Mouse (Mus musculus) embryonic facial prominence, embryonic 14.5 days (tissue): ENCODE results near the gene Ivl. TPM values are rescaled to one million over a fixed set of nuclear protein-coding genes. Genes with fewer than 3 reads are reported as not detected.

Experiments
- ATAC-seq: fragments of 200-750 bp; cut with Nextera tagmentation; 2 replicates; pipeline ENCODE4 v1.8.0; 2017; ENCODE audit warnings: low read depth, moderate number of reproducible peaks, moderate TSS enrichment
- DNase-seq: peaks from one replicate; pipeline ENCODE4 v3.0.0-alpha.2; 2015; ENCODE audit warnings: low spot score
- H3K27ac ChIP-seq: fragments of 300-500 bp; sonication (generic); replicated peaks from 2 replicates; pipeline ENCODE4 v1.5.1; 2014; ENCODE audit warnings: low read depth, mild to moderate bottlenecking, low read length, moderate library complexity
- H3K27me3 ChIP-seq: fragments of 300-500 bp; sonication (generic); replicated peaks from 2 replicates; pipeline ENCODE4 v1.6.1; 2014; ENCODE audit warnings: low read length; ENCODE audit not compliant: control insufficient read depth, insufficient read depth
- H3K36me3 ChIP-seq: fragments of 300-500 bp; sonication (generic); 2 replicates; pipeline ENCODE4 v1.6.1; 2014; ENCODE audit warnings: low read length, mixed read lengths; ENCODE audit not compliant: control insufficient read depth, insufficient read depth
- H3K4me1 ChIP-seq: fragments of 300-500 bp; sonication (generic); 2 replicates; pipeline ENCODE4 v1.6.1; 2014; ENCODE audit warnings: antibody characterized with exemption, low read length; ENCODE audit not compliant: control insufficient read depth, insufficient read depth
- H3K4me2 ChIP-seq: fragments of 300-500 bp; sonication (generic); 2 replicates; pipeline ENCODE4 v1.6.1; 2014; ENCODE audit warnings: low read depth, mild to moderate bottlenecking, low read length, moderate library complexity, mixed read lengths
- H3K4me3 ChIP-seq: fragments of 300-500 bp; sonication (generic); 2 replicates; pipeline ENCODE4 v1.5.1; 2014; ENCODE audit warnings: low read depth, mild to moderate bottlenecking, low read length
- H3K9ac ChIP-seq: fragments of 300-500 bp; sonication (generic); 2 replicates; pipeline ENCODE4 v1.6.1; 2014; ENCODE audit warnings: low read depth, mild to moderate bottlenecking, low read length, moderate library complexity, mixed read lengths
- H3K9me3 ChIP-seq: fragments of 300-500 bp; sonication (generic); 2 replicates; pipeline ENCODE4 v1.6.1; 2016; ENCODE audit warnings: low read length; ENCODE audit not compliant: control insufficient read depth
- WGBS: fragments of 180-500 bp; shearing (Covaris S2); extraction: QIAGEN DNeasy Blood & Tissue Kit; methylation state at CpG from one replicate; pipeline ENCODE4 v1.1.7; 2014; 5-methylcytosine and 5-hydroxymethylcytosine counted together
- polyA plus RNA-seq: library from polyadenylated mRNA; unstranded; fragments of >200 nt; fragmentation: Nextera tagmentation; extraction: Ambion mirVana; gene quantifications from 2 replicates; pipeline ENCODE4 v1.2.1, GENCODE M21; 2014

Ivl gene
- polyA plus RNA-seq, 1 experiment from 2014 or later: 1.4 TPM

DNA sequence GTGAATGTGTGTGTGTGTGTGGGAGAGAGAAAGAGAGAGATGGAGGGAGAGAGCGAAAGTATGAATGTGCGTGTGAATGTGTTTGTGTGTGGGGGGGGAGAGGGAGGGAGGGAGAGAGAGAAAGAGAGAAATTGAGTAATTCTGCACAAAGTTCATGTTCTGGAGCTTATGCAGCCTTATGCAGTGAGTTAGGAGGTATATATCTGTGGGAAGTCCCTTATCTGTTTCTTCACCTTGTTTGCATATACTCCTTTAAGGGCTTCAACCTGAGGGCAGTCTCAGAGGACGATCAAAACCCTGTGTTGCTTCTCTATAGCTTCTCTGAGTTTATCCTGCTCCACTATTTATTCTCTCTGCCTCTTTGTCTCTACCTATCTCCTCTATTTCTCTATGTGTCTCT, 13.7 kb upstream of the Ivl start:
- ATAC-seq (no peak), DNase-seq (no peak)
- no peak overlapping the region for H3K9ac ChIP-seq
- no peaks in the 10 kb centered on the region for H3K36me3 ChIP-seq
- WGBS: 71% methylated on average over 3 of the region's 3 CpGs
- no peaks in the 10 kb centered on the region for H3K9me3 ChIP-seq
- H3K4me3 ChIP-seq: no peak overlapping the region
- no peak overlapping the region for H3K4me2 ChIP-seq
- H3K27ac ChIP-seq: no peak overlapping the region
- no peaks in the 10 kb centered on the region for H3K27me3 ChIP-seq
- no peaks in the 10 kb centered on the region for H3K4me1 ChIP-seq

DNA sequence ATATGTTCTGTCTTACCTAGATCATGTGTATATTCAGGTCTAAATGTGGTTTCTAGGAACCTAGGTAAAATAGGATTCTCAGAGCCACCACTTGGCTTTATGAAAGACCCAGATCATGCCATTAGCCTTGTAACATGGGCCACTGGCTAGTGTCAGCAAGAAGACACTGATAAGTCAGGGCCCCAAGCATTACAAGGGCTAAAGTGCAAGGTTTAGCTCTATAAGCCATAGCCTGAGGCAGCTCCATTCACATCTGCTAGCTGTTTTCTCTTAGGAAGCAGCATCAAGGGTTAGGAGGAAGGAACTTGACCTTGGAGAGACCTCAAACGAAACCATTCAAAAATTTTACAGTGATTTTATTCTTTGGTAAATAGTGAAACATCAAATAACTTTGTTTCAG, 11.5 kb upstream of the Ivl start:
- no peak overlapping the region for H3K9ac ChIP-seq
- no peaks in the 10 kb centered on the region for H3K9me3 ChIP-seq
- WGBS: 28% methylated on average over 1 of the region's 1 CpGs

DNA sequence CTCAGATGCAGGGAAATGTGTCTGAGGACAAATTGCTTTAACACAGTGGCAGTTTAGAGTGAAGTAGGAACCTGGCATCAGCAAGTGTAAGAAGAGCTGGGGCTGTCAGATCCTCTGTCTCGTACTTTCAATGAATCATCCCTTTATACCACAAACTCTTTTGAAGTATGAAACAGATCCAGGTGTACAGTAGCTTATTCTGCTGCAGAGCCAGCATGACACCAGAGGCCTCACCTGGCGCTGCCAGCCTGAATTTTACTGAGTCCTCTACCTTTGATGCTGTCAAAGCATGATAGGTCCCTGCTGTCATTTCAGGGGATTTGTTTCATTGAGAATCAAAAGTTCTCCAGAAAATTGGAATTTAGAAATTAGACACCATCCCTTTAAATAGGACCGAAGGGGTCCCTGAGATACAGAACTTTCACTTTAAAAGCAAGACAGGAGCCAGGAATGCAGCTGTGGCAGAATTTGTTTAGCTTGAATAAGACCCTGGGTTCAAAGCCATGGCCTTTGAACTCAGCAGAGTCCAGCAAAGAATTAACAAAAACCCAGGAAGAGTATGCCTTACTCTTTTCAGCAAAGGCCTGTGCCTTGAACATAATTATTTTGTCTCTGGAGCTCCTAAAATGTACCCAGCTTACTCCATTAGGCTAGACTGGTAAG, 9.8 kb upstream of the Ivl start:
- WGBS: 53% methylated on average over 3 of the region's 3 CpGs
- ATAC-seq: no peak
- H3K4me3 ChIP-seq: no peak overlapping the region

More for the DNA sequence above, 11.5 kb upstream of the Ivl start:
- no peak for DNase-seq
- Histone ChIP-seq H3K4me1 (no peaks in the 10 kb centered on the region), H3K27me3 (no peaks in the 10 kb centered on the region), H3K36me3 (no peaks in the 10 kb centered on the region), H3K27ac (no peak overlapping the region), H3K4me3 (no peak overlapping the region), H3K4me2 (no peak overlapping the region)
- no peak for ATAC-seq

DNA sequence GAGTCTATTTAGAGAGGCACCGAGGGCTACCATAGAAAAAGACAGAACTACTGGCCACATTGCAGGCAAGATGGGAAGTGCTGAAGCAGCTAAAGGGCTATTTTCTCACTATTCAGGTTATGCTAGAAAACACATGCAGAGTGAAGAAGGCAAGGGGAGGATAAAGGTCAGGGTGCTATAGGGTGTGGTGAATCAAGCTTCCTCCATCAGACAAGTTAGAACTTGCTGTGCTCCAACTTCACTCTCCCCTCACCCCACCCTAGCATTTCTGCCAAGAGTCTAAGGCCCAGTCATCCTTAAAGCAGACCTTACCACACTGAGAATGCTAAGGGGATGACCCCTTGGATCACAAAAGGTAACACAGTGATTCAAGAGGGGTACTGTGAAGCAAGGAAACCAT, 6.0 kb upstream of the Ivl start:
- no peak for DNase-seq
- Histone ChIP-seq H3K27ac (no peak overlapping the region), H3K4me1 (no peaks in the 10 kb centered on the region), H3K9me3 (no peaks in the 10 kb centered on the region), H3K27me3 (no peaks in the 10 kb centered on the region), H3K9ac (no peak overlapping the region), H3K36me3 (no peaks in the 10 kb centered on the region), H3K4me2 (no peak overlapping the region), H3K4me3 (no peak overlapping the region)
- no peak for ATAC-seq
- WGBS: 76% methylated on average over 1 of the region's 1 CpGs

More for the DNA sequence above, 9.8 kb upstream of the Ivl start:
- no peak overlapping the region for H3K27ac ChIP-seq
- H3K9me3 ChIP-seq: no peaks in the 10 kb centered on the region
- H3K4me1 ChIP-seq: no peaks in the 10 kb centered on the region
- H3K9ac ChIP-seq: no peak overlapping the region
- H3K27me3 ChIP-seq: no peaks in the 10 kb centered on the region
- DNase-seq: no peak
- H3K36me3 ChIP-seq: no peaks in the 10 kb centered on the region
- no peak overlapping the region for H3K4me2 ChIP-seq

DNA sequence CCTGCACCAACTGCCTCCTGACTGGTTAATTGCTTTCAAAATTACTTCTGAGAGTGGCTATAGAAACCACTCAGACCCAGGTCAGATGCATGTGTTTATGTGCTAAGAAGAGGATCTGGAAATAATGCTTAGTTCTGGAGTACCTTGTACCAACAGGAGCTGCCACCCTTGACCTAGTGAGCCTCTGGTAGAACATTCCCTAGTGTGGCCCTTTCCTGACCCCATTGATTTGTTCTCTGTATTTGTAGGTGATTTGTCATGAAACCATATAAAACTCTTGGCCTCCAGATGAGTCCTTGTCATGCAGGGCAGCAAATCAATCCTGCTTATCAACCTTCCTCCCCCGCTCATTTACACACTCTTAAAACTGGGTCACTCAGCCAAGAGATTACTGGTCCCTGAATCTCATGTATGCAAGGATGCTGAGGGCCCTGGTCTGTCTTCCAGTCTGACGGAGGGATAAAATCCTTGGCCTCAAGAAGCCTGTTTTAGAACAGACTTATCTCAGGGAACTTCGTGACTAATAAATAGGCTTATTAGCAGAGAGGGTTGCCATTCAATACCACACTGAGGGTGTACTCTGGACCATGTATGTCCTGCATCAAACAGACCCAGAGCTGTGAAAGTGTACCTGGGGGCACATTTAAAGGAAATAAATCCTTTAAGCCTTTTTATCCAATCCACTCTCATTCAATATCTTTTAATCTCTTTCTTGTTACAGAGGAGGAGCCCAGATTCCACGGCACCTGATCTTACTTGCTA, 5.3 kb upstream of the Ivl start:
- Histone ChIP-seq H3K36me3 (no peaks in the 10 kb centered on the region), H3K27me3 (no peaks in the 10 kb centered on the region), H3K4me2 (no peak overlapping the region), H3K9ac (no peak overlapping the region), H3K4me3 (no peak overlapping the region), H3K9me3 (no peaks in the 10 kb centered on the region), H3K27ac (no peak overlapping the region), H3K4me1 (no peaks in the 10 kb centered on the region)
- WGBS: 79% methylated on average over 4 of the region's 4 CpGs
- DNase-seq: no peak
- ATAC-seq: no peak

DNA sequence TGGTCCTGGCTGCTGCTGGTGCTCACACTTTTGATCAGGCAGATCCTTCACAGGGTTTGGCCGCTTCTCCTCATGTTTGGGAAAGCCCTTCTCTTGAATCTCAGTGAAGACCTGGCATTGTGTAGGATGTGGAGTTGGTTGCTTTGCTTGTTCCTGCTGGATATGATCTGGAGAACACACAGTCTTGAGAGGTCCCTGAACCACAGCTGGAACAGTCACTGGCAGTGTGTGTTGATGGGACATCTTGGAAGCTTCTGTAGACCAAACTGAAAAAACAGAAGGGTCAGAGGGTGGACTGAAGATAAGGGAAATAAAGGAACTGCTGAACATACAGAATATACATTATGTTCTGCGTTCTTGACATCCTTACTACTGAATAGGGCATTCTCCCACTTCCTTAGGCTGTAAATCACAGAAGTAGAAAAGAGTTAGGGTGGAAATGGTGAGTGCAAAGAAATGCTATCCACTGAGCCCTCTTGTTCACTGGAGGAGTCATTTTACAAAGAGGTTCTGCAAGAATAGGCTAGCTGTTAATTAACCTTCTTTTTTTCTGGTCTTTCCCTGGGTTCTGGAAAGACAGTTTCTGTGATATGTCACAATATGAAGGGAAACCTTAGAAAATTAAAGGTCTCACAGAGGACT, 900 bp downstream of the Ivl start:
- no peaks in the 10 kb centered on the region for H3K27me3 ChIP-seq
- no peaks in the 10 kb centered on the region for H3K9me3 ChIP-seq
- DNase-seq: no peak
- no peaks in the 10 kb centered on the region for H3K4me1 ChIP-seq
- H3K27ac ChIP-seq: no peak overlapping the region
- no peak overlapping the region for H3K4me2 ChIP-seq
- no peak overlapping the region for H3K4me3 ChIP-seq
- H3K9ac ChIP-seq: no peak overlapping the region
- WGBS: 65% methylated on average over 2 of the region's 2 CpGs
- H3K36me3 ChIP-seq: no peaks in the 10 kb centered on the region
- no peak for ATAC-seq

DNA sequence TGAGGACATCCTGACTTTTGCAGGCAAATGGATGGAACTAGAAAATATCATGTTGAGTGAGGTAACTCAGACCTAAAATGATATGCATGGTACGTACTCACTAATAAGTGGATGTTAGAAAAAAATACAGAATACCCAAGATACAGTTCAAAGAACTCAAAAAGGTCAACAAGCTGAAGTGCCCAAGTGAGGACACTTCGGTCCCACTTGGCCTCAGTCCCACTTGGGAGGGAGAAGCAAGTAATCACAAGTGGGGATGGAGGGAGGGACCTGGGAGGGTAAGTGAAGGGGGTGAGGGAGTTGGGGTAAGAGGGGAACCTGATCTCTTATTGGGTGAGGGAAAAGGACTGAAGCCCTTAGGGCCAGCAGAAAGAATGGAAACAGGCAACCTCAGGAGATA, 4.8 kb downstream of the Ivl start:
- Histone ChIP-seq H3K4me2 (no peak overlapping the region), H3K36me3 (no peaks in the 10 kb centered on the region), H3K9me3 (no peaks in the 10 kb centered on the region), H3K9ac (no peak overlapping the region), H3K4me3 (no peak overlapping the region), H3K27me3 (no peaks in the 10 kb centered on the region), H3K27ac (no peak overlapping the region), H3K4me1 (no peaks in the 10 kb centered on the region)
- no peak for DNase-seq
- 94% methylated on average over 2 of the region's 2 CpGs for WGBS
- ATAC-seq: no peak

DNA sequence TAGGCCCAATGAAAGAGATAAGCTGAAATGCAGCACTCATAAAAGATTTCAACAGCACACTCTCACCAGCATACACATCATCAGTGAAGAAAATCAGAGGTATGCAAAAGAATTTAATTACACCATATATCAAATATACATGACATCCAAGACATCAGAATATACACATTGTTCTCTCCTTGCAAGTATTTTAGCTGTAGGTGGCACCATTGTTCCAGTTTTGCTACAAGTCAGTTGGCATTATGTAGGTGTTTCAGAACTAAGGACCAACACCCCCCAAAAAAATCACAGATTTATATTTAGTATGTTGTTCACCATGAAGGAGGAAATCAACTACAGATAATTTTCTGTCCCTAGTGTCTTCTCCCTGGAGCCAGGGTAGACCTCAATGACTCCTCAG, 8.1 kb downstream of the Ivl start:
- no peaks in the 10 kb centered on the region for H3K36me3 ChIP-seq
- H3K27ac ChIP-seq: no peak overlapping the region
- DNase-seq (no peak), ATAC-seq (no peak)
- no peaks in the 10 kb centered on the region for H3K9me3 ChIP-seq
- H3K4me3 ChIP-seq: no peak overlapping the region
- H3K4me2 ChIP-seq: no peak overlapping the region
- no peaks in the 10 kb centered on the region for H3K4me1 ChIP-seq
- no peaks in the 10 kb centered on the region for H3K27me3 ChIP-seq
- no peak overlapping the region for H3K9ac ChIP-seq
